Mouse (Mus musculus): ENCODE results near the gene Gipr. TPM values are rescaled to one million over a fixed set of nuclear protein-coding genes. Genes with fewer than 3 reads are reported as not detected.
A peak's percentile ranks its signal among the peaks of the same experiment; 100 is the strongest.

The Gipr gene
- polyA plus RNA-seq, 1 experiment from 2014 or later = 1.0 TPM

GRCm38 (mm10) chr7:19136673-19137334 lies 29.1 kb downstream of the Gipr start:
- Histone ChIP-seq H3K9me3 (ENCODE audit: low read length) (no peaks in the 10 kb centered on the region), H3K9ac (replicated peaks; ENCODE audit: low read depth) (no peak overlapping the region), H3K27me3 (replicated peaks; ENCODE audit: insufficient read depth, low read length) (no peaks in the 10 kb centered on the region), H3K27ac (ENCODE audit: low read length) (no peak overlapping the region), H3K4me3 (ENCODE audit: low read depth, low read length) (no peak overlapping the region), H3K4me2 (replicated peaks; ENCODE audit: low read depth, low read length) (no peak overlapping the region), H3K4me1 (ENCODE audit: insufficient read depth, low read depth, low read length) (peaks cover 4% of the 10 kb centered on the region; the same call in 1 of the 2 replicates), H3K36me3 (ENCODE audit: insufficient read depth, low read length) (peaks cover 13% of the 10 kb centered on the region; the same call in 1 of the 2 replicates)
- ATAC-seq = no peak
- DNase-seq (ENCODE audit: low spot score) = no peak
- no peak for TF ChIP-seq CTCF (IDR thresholded peaks at IDR 0.05)
- no peak for TF ChIP-seq EP300 (IDR thresholded peaks at IDR 0.05)
- WGBS = 88% methylated on average over 38 of the region's 38 CpGs

DNA sequence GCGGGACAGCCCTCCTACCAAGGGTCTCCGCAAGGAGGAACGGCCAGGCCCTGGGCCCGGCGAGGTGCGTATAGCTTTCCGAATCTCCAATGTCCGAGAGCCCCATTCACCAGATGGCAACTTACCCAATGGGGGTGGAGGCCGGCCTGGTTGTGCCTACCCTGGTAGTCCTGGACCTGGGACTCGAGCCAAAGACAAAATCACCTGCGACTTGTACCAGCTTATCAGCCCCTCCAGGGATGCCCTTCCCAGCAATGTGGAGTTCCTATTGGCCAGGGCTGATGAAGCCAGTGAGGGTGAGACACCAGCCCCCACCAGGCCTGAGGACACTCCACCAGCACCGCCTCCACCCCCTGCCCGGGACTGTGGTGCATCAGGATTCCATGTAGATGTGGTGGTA lies 29.8 kb downstream of the Gipr start:
- H3K9ac ChIP-seq (replicated peaks; ENCODE audit: low read depth) = no peak overlapping the region
- peaks cover 13% of the 10 kb centered on the region; the same call in 1 of the 2 replicates for H3K36me3 ChIP-seq (ENCODE audit: insufficient read depth, low read length)
- no peak overlapping the region for H3K4me2 ChIP-seq (replicated peaks; ENCODE audit: low read depth, low read length)
- TF ChIP-seq CTCF (IDR thresholded peaks at IDR 0.05) (no peak), EP300 (IDR thresholded peaks at IDR 0.05) (no peak)
- no peak overlapping the region for H3K27ac ChIP-seq (ENCODE audit: low read length)
- H3K4me1 ChIP-seq (ENCODE audit: insufficient read depth, low read depth, low read length) = peaks cover 5% of the 10 kb centered on the region; the same call in 1 of the 2 replicates
- WGBS = 93% methylated on average over 13 of the region's 13 CpGs
- DNase-seq (ENCODE audit: low spot score) = no peak
- no peak overlapping the region for H3K4me3 ChIP-seq (ENCODE audit: low read depth, low read length)
- no peaks in the 10 kb centered on the region for H3K27me3 ChIP-seq (replicated peaks; ENCODE audit: insufficient read depth, low read length)
- ATAC-seq = no peak
- no peaks in the 10 kb centered on the region for H3K9me3 ChIP-seq (ENCODE audit: low read length)

DNA sequence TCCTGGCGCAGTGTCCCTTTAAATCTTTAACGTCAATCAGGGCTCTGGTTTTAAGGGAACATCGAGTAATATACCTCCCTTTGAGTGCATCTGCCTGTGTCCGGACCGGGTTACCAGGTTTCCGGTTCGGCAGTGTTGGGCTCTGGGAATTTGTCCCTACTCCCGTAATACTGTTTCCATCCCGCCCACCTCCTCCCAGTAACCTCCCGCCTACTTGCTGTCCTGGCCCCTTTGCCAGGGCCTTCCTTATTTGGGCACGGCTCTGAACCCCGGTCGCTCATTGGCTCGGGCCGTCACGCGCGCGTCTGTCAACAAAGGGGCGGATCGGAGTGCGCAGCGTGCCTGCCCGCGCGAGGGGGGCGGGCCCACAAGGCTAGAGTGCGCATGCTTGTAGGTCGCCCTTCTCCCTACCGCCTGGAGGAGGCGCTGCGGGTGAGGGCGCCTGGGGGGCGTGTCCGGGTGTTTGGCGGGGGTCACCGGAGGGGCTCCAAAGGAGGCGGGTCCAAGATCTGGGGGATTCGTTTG lies 34.5 kb downstream of the Gipr start:
- 0% methylated on average over 39 of the region's 39 CpGs for WGBS
- Histone ChIP-seq H3K27me3 (replicated peaks; ENCODE audit: insufficient read depth, low read length) (no peaks in the 10 kb centered on the region), H3K4me2 (replicated peaks; ENCODE audit: low read depth, low read length) (peak overlapping the region; percentile 67), H3K9me3 (ENCODE audit: low read length) (no peaks in the 10 kb centered on the region), H3K36me3 (ENCODE audit: insufficient read depth, low read length) (peaks cover 3% of the 10 kb centered on the region; the same call in 1 of the 2 replicates), H3K4me3 (ENCODE audit: low read depth, low read length) (peak overlapping the region; percentile 41), H3K9ac (replicated peaks; ENCODE audit: low read depth) (peak overlapping the region; percentile 26; the same call in 1 of the 2 replicates), H3K4me1 (ENCODE audit: insufficient read depth, low read depth, low read length) (peaks cover 5% of the 10 kb centered on the region; the same call in 1 of the 2 replicates), H3K27ac (ENCODE audit: low read length) (peak overlapping the region; percentile 74)
- peak; percentile 94 for TF ChIP-seq CTCF (IDR thresholded peaks at IDR 0.05)
- TF ChIP-seq EP300 (IDR thresholded peaks at IDR 0.05) = peak; percentile 71
- peak; percentile 100 for DNase-seq (ENCODE audit: low spot score)
- peak; percentile 99 for ATAC-seq

- H3K4me3 ChIP-seq (ENCODE audit: low read depth, low read length) = peak overlapping the region; percentile 23; the same call in 1 of the 2 replicates
- H3K27ac ChIP-seq (ENCODE audit: low read length) = peak overlapping the region; percentile 74
- H3K4me2 ChIP-seq (replicated peaks; ENCODE audit: low read depth, low read length) = peak overlapping the region; percentile 67
- no peaks in the 10 kb centered on the region for H3K9me3 ChIP-seq (ENCODE audit: low read length)
- ATAC-seq (no peak), DNase-seq (ENCODE audit: low spot score) (no peak)
- H3K27me3 ChIP-seq (replicated peaks; ENCODE audit: insufficient read depth, low read length) = no peaks in the 10 kb centered on the region
- H3K36me3 ChIP-seq (ENCODE audit: insufficient read depth, low read length) = no peaks in the 10 kb centered on the region
- 23% methylated on average over 4 of the region's 4 CpGs for WGBS
- no peak overlapping the region for H3K9ac ChIP-seq (replicated peaks; ENCODE audit: low read depth)
- H3K4me1 ChIP-seq (ENCODE audit: insufficient read depth, low read depth, low read length) = peaks cover 5% of the 10 kb centered on the region; the same call in 1 of the 2 replicates
- TF ChIP-seq CTCF (IDR thresholded peaks at IDR 0.05) (peak; percentile 49), EP300 (IDR thresholded peaks at IDR 0.05) (no peak)
Measured at GRCm38 (mm10) chr7:19130657-19131056, 35.3 kb downstream of the Gipr start.

DNA sequence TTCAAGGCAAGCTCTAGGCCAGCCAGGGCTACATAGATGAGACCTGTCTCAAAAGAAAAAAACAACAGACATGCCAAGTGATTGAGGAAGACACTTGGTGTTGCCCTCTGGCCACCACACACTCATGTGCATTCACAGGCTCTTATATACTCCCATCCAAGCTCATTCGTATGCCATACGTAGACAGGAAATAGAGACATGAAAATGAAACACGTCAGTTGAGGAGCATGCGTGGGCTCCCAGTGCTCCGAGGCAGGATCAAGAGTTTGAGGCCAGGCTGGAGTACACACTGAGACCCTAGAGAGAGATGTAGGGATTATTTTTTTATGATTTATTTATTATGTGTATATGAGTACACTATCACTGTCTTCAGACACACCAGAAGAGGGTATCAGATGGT lies 36.5 kb downstream of the Gipr start:
- H3K36me3 ChIP-seq (ENCODE audit: insufficient read depth, low read length) = no peaks in the 10 kb centered on the region
- H3K9me3 ChIP-seq (ENCODE audit: low read length) = no peaks in the 10 kb centered on the region
- H3K4me2 ChIP-seq (replicated peaks; ENCODE audit: low read depth, low read length) = no peak overlapping the region
- TF ChIP-seq CTCF (IDR thresholded peaks at IDR 0.05) = no peak
- no peak for TF ChIP-seq EP300 (IDR thresholded peaks at IDR 0.05)
- DNase-seq (ENCODE audit: low spot score) (no peak), ATAC-seq (no peak)
- peaks cover 5% of the 10 kb centered on the region; the same call in 1 of the 2 replicates for H3K4me1 ChIP-seq (ENCODE audit: insufficient read depth, low read depth, low read length)
- 85% methylated on average over 5 of the region's 5 CpGs for WGBS
- no peak overlapping the region for H3K4me3 ChIP-seq (ENCODE audit: low read depth, low read length)
- H3K27ac ChIP-seq (ENCODE audit: low read length) = no peak overlapping the region
- H3K27me3 ChIP-seq (replicated peaks; ENCODE audit: insufficient read depth, low read length) = no peaks in the 10 kb centered on the region
- no peak overlapping the region for H3K9ac ChIP-seq (replicated peaks; ENCODE audit: low read depth)

GRCm38 (mm10) chr7:19127744-19128143 lies 38.2 kb downstream of the Gipr start:
- H3K4me1 ChIP-seq (ENCODE audit: insufficient read depth, low read depth, low read length) = peaks cover 5% of the 10 kb centered on the region; the same call in 1 of the 2 replicates
- no peaks in the 10 kb centered on the region for H3K27me3 ChIP-seq (replicated peaks; ENCODE audit: insufficient read depth, low read length)
- H3K9me3 ChIP-seq (ENCODE audit: low read length) = no peaks in the 10 kb centered on the region
- no peak for DNase-seq (ENCODE audit: low spot score)
- no peak overlapping the region for H3K9ac ChIP-seq (replicated peaks; ENCODE audit: low read depth)
- no peak overlapping the region for H3K27ac ChIP-seq (ENCODE audit: low read length)
- no peak overlapping the region for H3K4me2 ChIP-seq (replicated peaks; ENCODE audit: low read depth, low read length)
- no peak overlapping the region for H3K4me3 ChIP-seq (ENCODE audit: low read depth, low read length)
- ATAC-seq = no peak
- WGBS = 82% methylated on average over 5 of the region's 5 CpGs
- TF ChIP-seq CTCF (IDR thresholded peaks at IDR 0.05) (no peak), EP300 (IDR thresholded peaks at IDR 0.05) (no peak)
- no peaks in the 10 kb centered on the region for H3K36me3 ChIP-seq (ENCODE audit: insufficient read depth, low read length)

Measured in lung, postnatal 0 days (tissue).